Mouse (Mus musculus) cortical plate, adult 2 months (tissue): ENCODE results near the gene Vasp.

Source experiments
- CTCF ChIP-seq: fragments of 200-500 bp; IDR thresholded peaks from 2 replicates; pipeline ENCODE4 v1.5.1; 2011; ENCODE audit warnings: mild to moderate bottlenecking, control low read depth, low read length; ENCODE audit not compliant: insufficient read depth; ENCODE audit errors: extremely low read depth
- POLR2A ChIP-seq: fragments of 200-500 bp; IDR thresholded peaks from 2 replicates; pipeline ENCODE4 v1.6.1; 2011; ENCODE audit warnings: mild to moderate bottlenecking, low read length, control low read depth; ENCODE audit not compliant: insufficient read depth; ENCODE audit errors: extremely low read depth

DNA sequence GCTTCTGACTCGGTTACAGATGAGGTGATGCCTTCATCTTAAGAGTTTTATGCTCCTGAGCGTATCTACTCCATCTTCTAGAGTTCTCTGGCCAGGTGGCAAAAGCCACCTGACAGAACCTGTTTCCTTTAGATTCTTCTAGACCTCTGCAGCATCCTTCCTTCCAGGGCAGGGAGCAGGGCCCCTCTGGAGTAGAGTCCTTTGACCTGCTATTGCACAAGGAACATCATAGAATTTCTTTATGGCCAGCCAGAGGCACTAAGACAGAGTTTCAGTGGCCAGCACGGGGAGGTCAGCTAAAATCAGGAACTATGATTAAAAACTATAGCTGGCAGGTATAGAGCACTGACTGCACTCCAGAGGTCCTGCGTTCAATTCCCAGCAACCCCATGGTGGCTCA is 19.5 kb downstream of the Vasp start:
- no peak for TF ChIP-seq POLR2A
- no peak for TF ChIP-seq CTCF
